Mouse (Mus musculus) forebrain, embryonic 14.5 days (tissue): ENCODE data around the gene Olfml2b. TPM values are rescaled to one million over a fixed set of nuclear protein-coding genes. Genes with fewer than 3 reads are reported as not detected.

Experiments
- ATAC-seq: fragments of 200-750 bp; cut with Nextera tagmentation; 2 replicates; pipeline ENCODE4 v1.8.0; 2017; ENCODE audit warnings: mild to moderate bottlenecking, moderate library complexity
- DNase-seq: peaks from one replicate; pipeline ENCODE4 v3.0.0-alpha.2; 2015; ENCODE audit warnings: low spot score
- H3K27ac ChIP-seq: fragments of 300-500 bp; sonication (generic); 2 replicates; pipeline ENCODE4 v1.5.1; 2014; ENCODE audit warnings: low read depth, mild to moderate bottlenecking, control low read depth, low read length, moderate library complexity
- H3K27me3 ChIP-seq: fragments of 300-500 bp; sonication (generic); replicated peaks from 2 replicates; pipeline ENCODE4 v1.6.1; 2014; ENCODE audit warnings: low read length, control low read depth, mixed read lengths; ENCODE audit not compliant: control insufficient read depth, insufficient read depth
- H3K36me3 ChIP-seq: fragments of 300-500 bp; sonication (generic); 2 replicates; pipeline ENCODE4 v1.6.1; 2014; ENCODE audit warnings: low read length, control low read depth; ENCODE audit not compliant: control insufficient read depth, insufficient read depth
- H3K4me1 ChIP-seq: fragments of 300-500 bp; sonication (generic); 2 replicates; pipeline ENCODE4 v1.6.1; 2014; ENCODE audit warnings: antibody characterized with exemption, low read length, control low read depth; ENCODE audit not compliant: control insufficient read depth, insufficient read depth
- H3K4me2 ChIP-seq: fragments of 300-500 bp; sonication (generic); 2 replicates; pipeline ENCODE4 v1.6.1; 2014; ENCODE audit warnings: mild to moderate bottlenecking, control low read depth, low read length
- H3K4me3 ChIP-seq: fragments of 300-500 bp; sonication (generic); 2 replicates; pipeline ENCODE4 v1.5.1; 2014; ENCODE audit warnings: low read depth, low read length, control low read depth
- H3K9ac ChIP-seq: fragments of 300-500 bp; sonication (generic); 2 replicates; pipeline ENCODE4 v1.6.1; 2014; ENCODE audit warnings: mild to moderate bottlenecking, low read length, control low read depth, moderate library complexity
- H3K9me3 ChIP-seq: fragments of 300-500 bp; sonication (generic); replicated peaks from 2 replicates; pipeline ENCODE4 v1.6.1; 2016; ENCODE audit warnings: low read length, control low read depth, mixed read lengths; ENCODE audit not compliant: control insufficient read depth
- WGBS: fragments of 180-500 bp; shearing (Covaris S2); extraction: QIAGEN DNeasy Blood & Tissue Kit; methylation state at CpG from one replicate; pipeline ENCODE4 v1.1.7; 2014; 5-methylcytosine and 5-hydroxymethylcytosine counted together
- polyA plus RNA-seq: library from polyadenylated mRNA; unstranded; fragments of >200 nt; fragmentation: Nextera tagmentation; extraction: Ambion mirVana; gene quantifications from 2 replicates; pipeline ENCODE4 v1.2.1, GENCODE M21; 2014

Olfml2b gene
- polyA plus RNA-seq, 1 experiment from 2014 or later: 9.7 TPM

- Histone ChIP-seq H3K9ac (no peak overlapping the region), H3K4me2 (no peak overlapping the region), H3K36me3 (no peaks in the 10 kb centered on the region), H3K27ac (no peak overlapping the region), H3K27me3 (no peaks in the 10 kb centered on the region), H3K9me3 (no peaks in the 10 kb centered on the region), H3K4me3 (no peak overlapping the region), H3K4me1 (no peaks in the 10 kb centered on the region)
- ATAC-seq: no peak
- 89% methylated on average over 7 of the region's 7 CpGs for WGBS
- no peak for DNase-seq
These were observed 5.4 kb upstream of the Olfml2b start for GRCm38 (mm10) chr1:170638941-170639340.

- Histone ChIP-seq H3K9ac (no peak overlapping the region), H3K36me3 (peaks cover 6% of the 10 kb centered on the region; the same call in 1 of the 2 replicates), H3K27ac (no peak overlapping the region; the same call in 1 of the 2 replicates), H3K27me3 (no peaks in the 10 kb centered on the region), H3K4me3 (no peak overlapping the region), H3K4me1 (no peaks in the 10 kb centered on the region), H3K4me2 (peak overlapping the region; percentile 66), H3K9me3 (no peaks in the 10 kb centered on the region)
- 63% methylated on average over 15 of the region's 15 CpGs for WGBS
- ATAC-seq (no peak), DNase-seq (no peak)
These were observed 1.7 kb downstream of the Olfml2b start for GRCm38 (mm10) chr1:170645896-170646605.

GRCm38 (mm10) chr1:170646606-170647287, 2.4 kb downstream of the Olfml2b start:
- ATAC-seq: no peak
- H3K27ac ChIP-seq: no peak overlapping the region
- peaks cover 6% of the 10 kb centered on the region; the same call in 1 of the 2 replicates for H3K36me3 ChIP-seq
- H3K4me2 ChIP-seq: no peak overlapping the region; the same call in 1 of the 2 replicates
- no peaks in the 10 kb centered on the region for H3K9me3 ChIP-seq
- no peak overlapping the region for H3K4me3 ChIP-seq
- no peaks in the 10 kb centered on the region for H3K4me1 ChIP-seq
- no peak for DNase-seq
- H3K27me3 ChIP-seq: no peaks in the 10 kb centered on the region
- no peak overlapping the region for H3K9ac ChIP-seq
- WGBS: 86% methylated on average over 9 of the region's 9 CpGs

- ATAC-seq (no peak), DNase-seq (no peak)
- no peak overlapping the region for H3K9ac ChIP-seq
- H3K9me3 ChIP-seq: no peaks in the 10 kb centered on the region
- H3K4me3 ChIP-seq: no peak overlapping the region
- no peaks in the 10 kb centered on the region for H3K4me1 ChIP-seq
- H3K4me2 ChIP-seq: no peak overlapping the region
- H3K36me3 ChIP-seq: peaks cover 6% of the 10 kb centered on the region; the same call in 1 of the 2 replicates
- no peaks in the 10 kb centered on the region for H3K27me3 ChIP-seq
- H3K27ac ChIP-seq: no peak overlapping the region
- 86% methylated on average over 7 of the region's 7 CpGs for WGBS
These were observed 3.0 kb downstream of the Olfml2b start for GRCm38 (mm10) chr1:170647381-170647780.

GRCm38 (mm10) chr1:170647971-170648514, 3.7 kb downstream of the Olfml2b start:
- Histone ChIP-seq H3K27ac (no peak overlapping the region), H3K4me1 (no peaks in the 10 kb centered on the region), H3K4me3 (no peak overlapping the region), H3K36me3 (peaks cover 6% of the 10 kb centered on the region; the same call in 1 of the 2 replicates), H3K9ac (no peak overlapping the region), H3K27me3 (no peaks in the 10 kb centered on the region), H3K9me3 (no peaks in the 10 kb centered on the region), H3K4me2 (no peak overlapping the region)
- no peak for DNase-seq
- 81% methylated on average over 6 of the region's 6 CpGs for WGBS
- ATAC-seq: no peak

- DNase-seq (no peak), ATAC-seq (no peak)
- Histone ChIP-seq H3K4me2 (no peak overlapping the region), H3K4me1 (peaks cover 3% of the 10 kb centered on the region; the same call in 1 of the 2 replicates), H3K4me3 (no peak overlapping the region), H3K9me3 (no peaks in the 10 kb centered on the region), H3K36me3 (peaks cover 6% of the 10 kb centered on the region; the same call in 1 of the 2 replicates), H3K27ac (no peak overlapping the region), H3K27me3 (no peaks in the 10 kb centered on the region), H3K9ac (no peak overlapping the region)
- 62% methylated on average over 6 of the region's 6 CpGs for WGBS
These were observed 6.9 kb downstream of the Olfml2b start for GRCm38 (mm10) chr1:170651046-170651723.

- H3K27ac ChIP-seq: no peak overlapping the region
- H3K9me3 ChIP-seq: no peaks in the 10 kb centered on the region
- ATAC-seq (no peak), DNase-seq (no peak)
- no peak overlapping the region for H3K4me3 ChIP-seq
- 81% methylated on average over 15 of the region's 15 CpGs for WGBS
- no peaks in the 10 kb centered on the region for H3K27me3 ChIP-seq
- peaks cover 5% of the 10 kb centered on the region; the same call in 1 of the 2 replicates for H3K4me1 ChIP-seq
- H3K36me3 ChIP-seq: peaks cover 6% of the 10 kb centered on the region; the same call in 1 of the 2 replicates
- H3K4me2 ChIP-seq: no peak overlapping the region
- no peak overlapping the region for H3K9ac ChIP-seq
These were observed 7.8 kb downstream of the Olfml2b start for GRCm38 (mm10) chr1:170651989-170652740.

GRCm38 (mm10) chr1:170655280-170655917, 11.1 kb downstream of the Olfml2b start:
- H3K4me3 ChIP-seq: no peak overlapping the region
- no peaks in the 10 kb centered on the region for H3K9me3 ChIP-seq
- no peak overlapping the region for H3K9ac ChIP-seq
- peaks cover 8% of the 10 kb centered on the region; the same call in 1 of the 2 replicates for H3K4me1 ChIP-seq
- H3K4me2 ChIP-seq: no peak overlapping the region
- H3K27ac ChIP-seq: peak overlapping the region; percentile 46; the same call in 1 of the 2 replicates
- 63% methylated on average over 5 of the region's 5 CpGs for WGBS
- H3K36me3 ChIP-seq: no peaks in the 10 kb centered on the region
- no peaks in the 10 kb centered on the region for H3K27me3 ChIP-seq
- ATAC-seq (peak; percentile 51), DNase-seq (peak; percentile 56)
